Mouse (Mus musculus) layer of hippocampus, adult 6 months (tissue): ENCODE results near the gene Pax6. TPM values are rescaled to one million over a fixed set of nuclear protein-coding genes. Genes with fewer than 3 reads are reported as not detected.

ENCODE experiments used
- long read RNA-seq, 2 experiments: library from polyadenylated mRNA; unstranded; transcript quantifications; one replicate each; pipeline ENCODE4 v2.0.0; 2019 to 2020
- polyA plus RNA-seq: library from polyadenylated mRNA; unstranded; fragments of <200 nt; fragmentation: Nextera tagmentation; gene quantifications from 2 replicates; pipeline ENCODE4 v1.2.3, GENCODE M21; 2021

Pax6 gene
- 6.1 and 6.3 TPM in 2 replicates for polyA plus RNA-seq
- long read RNA-seq, experiment 1, partial matches to known transcripts, result 3 of 12 reads
- long read RNA-seq, experiment 1, other reads (novel, unspliced or antisense), result 3 of 12 reads
- long read RNA-seq, experiment 2, transcript Pax6-201 (13 exons, 2,869 nt), result major isoform, 6 of 18 reads
- long read RNA-seq, experiment 2, partial matches to known transcripts, result 3 of 18 reads
- long read RNA-seq, experiment 2, other reads (novel, unspliced or antisense), result 3 of 18 reads

DNA sequence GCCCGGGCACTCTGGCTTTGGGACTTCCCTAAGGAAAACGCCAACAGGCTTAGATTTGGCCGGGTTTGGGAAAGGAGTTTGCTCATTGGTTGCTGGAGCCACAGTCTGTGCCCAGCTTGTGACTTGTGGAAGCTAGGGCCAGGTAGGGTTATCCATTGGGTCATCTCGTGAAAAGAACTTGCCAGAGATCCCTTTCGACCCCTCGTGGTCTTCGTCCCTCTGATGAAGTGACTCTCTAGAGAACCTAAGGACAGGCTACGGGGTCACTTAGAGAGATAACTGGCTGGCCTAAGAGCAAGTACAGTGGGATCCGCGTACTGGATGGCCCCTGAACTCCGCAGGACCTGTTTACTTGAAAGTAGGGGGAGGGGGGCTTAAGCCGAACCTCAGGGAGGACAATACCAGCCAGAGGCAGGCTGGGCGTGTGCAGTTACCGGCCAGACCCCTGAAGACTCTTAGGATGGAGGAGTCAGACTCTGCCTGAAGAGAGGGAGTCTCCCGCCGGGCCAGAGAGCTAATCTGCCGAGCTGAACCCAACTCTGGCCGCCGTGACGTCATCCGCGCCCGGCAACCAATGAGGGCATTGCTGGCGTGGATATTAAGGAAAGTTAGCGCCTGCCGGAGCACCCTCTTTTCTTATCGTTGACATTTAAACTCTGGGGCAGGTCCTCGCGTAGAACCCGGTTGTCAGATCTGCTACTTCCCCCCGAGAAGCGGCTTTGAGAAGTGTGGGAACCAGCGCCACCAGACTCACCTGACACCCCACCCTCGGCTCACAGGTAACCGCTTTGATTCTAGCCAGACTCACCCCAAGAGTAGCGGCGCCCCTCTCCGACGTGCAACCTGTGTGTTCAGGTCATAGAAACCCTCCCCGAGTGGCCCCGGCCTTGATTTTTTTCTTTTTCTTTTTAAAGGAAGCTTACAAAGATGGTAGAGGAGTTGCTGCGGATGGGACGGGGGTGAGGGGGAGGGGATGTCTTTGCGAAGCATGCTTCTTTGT, at the start of gene Pax6:
Pax6 (plus strand) TSS at position 630 of the 1,000 bp plus-strand sequence.

Other genes starting within 250 kb of the Pax6 start
- gene Elp4, start 235.7 kb downstream of the Pax6 start, polyA plus RNA-seq, result 11.1 and 12.2 TPM in 2 replicates
- gene Immp1l, start 235.7 kb downstream of the Pax6 start, polyA plus RNA-seq, result 117 and 144 TPM in 2 replicates